Mouse (Mus musculus): ENCODE results near the gene B4galnt4. TPM values are rescaled to one million over a fixed set of nuclear protein-coding genes. Genes with fewer than 3 reads are reported as not detected.

Gene B4galnt4
- polyA plus RNA-seq (2017; shearing (Covaris generic)): 19.2 TPM

GRCm38 (mm10) chr7:141060426-141061242 is at the start of gene B4galnt4:
Gene B4galnt4 (plus strand): TSS chr7:141061104.

DNA sequence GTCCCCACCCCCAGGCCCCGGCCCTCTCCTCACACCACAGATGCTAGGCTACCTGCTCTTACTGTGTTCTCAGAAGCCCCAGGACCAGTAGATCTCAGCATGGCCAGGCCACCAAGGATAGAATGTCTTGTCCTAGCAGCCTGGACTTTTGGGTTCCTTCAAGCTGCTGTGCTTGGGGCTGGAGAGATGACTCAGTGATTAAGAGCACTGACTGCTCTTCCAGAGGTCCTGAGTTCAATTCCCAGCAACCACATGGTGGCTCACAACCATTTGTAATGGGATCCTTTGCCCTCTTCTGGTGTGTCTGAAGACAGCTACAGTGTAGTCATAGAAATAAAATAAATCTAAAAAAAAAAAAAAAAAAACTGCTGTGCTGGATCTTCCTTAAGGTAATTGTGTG is 43.1 kb upstream of the B4galnt4 start, which contains the start of gene Ifitm6:
Ifitm6 (minus strand) TSS at position 101 of the 400 bp plus-strand sequence.

DNA sequence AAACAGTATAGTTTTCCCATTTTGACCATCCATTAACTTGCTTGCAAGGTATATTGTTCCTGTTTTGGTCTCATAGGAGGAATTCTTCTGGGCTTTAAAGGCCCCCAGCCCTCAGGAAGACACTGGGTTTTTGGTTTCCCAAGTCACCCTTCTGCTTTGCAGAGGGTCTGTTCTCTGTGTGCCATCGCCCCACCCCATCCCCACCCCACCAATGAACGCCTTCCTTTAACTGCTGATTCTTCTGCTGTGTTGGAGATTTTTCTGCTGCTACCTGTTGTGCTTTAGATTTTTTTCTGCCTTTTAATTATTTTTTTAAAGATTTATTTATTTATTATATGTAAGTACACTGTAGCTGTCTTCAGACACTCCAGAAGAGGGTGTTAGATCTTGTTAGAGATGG is 32.1 kb upstream of the B4galnt4 start, which contains the start of gene Gm17387:
Gm17387 (plus strand) TSS at position 301 of the 400 bp plus-strand sequence.

DNA sequence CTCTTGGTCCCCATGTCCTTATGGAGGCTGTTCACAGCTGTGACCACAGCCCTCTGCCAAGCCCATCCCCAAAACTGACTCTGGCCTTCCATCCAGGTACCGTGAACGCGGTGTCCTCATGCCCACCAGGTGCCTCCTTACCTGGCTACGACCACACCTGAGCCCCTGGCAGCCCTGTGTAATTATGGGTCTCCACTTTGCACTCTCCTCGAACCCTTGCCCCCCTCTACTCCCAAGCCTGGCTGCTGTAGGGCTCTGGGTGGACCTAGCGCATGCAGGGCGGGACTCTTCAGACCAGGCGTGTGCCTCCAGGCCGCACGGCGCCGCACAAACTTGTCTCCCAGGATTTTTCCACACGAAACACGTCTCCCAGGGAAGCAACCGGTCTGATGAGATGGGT is 16.9 kb downstream of the B4galnt4 start, which contains the start of gene Pkp3:
Pkp3 (plus strand) TSS at position 378 of the 400 bp plus-strand sequence.

GRCm38 (mm10) chr7:141099911-141100691 is 39.2 kb downstream of the B4galnt4 start, which contains the start of gene Sigirr:
Gene Sigirr (minus strand): TSS chr7:141100572.

DNA sequence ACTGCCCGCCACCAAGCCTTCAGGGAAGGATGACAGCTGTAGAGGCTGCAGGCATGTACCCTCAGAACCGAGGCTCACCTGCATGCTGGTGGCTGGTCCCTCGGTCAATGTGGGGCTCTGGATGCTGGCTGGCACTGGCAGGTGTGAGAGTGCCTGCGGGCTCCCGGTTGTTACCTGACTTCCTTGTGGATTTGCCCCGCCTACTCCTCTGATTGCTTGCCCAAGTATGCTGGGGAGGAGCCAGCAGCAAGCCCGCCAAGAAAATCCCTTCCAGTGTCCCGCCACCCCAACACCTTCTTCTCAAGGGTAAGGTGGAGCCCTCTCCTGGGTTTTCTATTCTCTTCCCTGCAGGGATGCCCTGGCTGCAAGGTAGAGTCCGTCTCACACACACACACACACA is 56.7 kb downstream of the B4galnt4 start, which contains the start of gene Ano9:
Ano9 (minus strand) TSS at position 171 of the 400 bp plus-strand sequence.

Other genes starting within 250 kb of the B4galnt4 start
- gene Zfp941, start 238.9 kb upstream of the B4galnt4 start, polyA plus RNA-seq (2017; shearing (Covaris generic)): 0.18 TPM
- not detected for gene Urah, start 226.1 kb upstream of the B4galnt4 start, polyA plus RNA-seq (2017; shearing (Covaris generic))
- gene Scgb1c1, start 215.6 kb upstream of the B4galnt4 start, polyA plus RNA-seq (2017; shearing (Covaris generic)): not detected
- gene Odf3, start 213.3 kb upstream of the B4galnt4 start, polyA plus RNA-seq (2017; shearing (Covaris generic)): 0.30 TPM
- 1.3 TPM for gene Gm45785, start 204.8 kb upstream of the B4galnt4 start, polyA plus RNA-seq (2017; shearing (Covaris generic))
- 107 TPM for gene Ric8a, start 204.1 kb upstream of the B4galnt4 start, polyA plus RNA-seq (2017; shearing (Covaris generic))
- 51.2 TPM for gene Bet1l, start 203.5 kb upstream of the B4galnt4 start, polyA plus RNA-seq (2017; shearing (Covaris generic))
- 145 TPM for gene Psmd13, start 179.1 kb upstream of the B4galnt4 start, polyA plus RNA-seq (2017; shearing (Covaris generic))
- 2.6 TPM for gene Sirt3, start 178.8 kb upstream of the B4galnt4 start, polyA plus RNA-seq (2017; shearing (Covaris generic))
- gene Cox8b, start 160.7 kb upstream of the B4galnt4 start, polyA plus RNA-seq (2017; shearing (Covaris generic)): not detected
- 0.11 TPM for gene Nlrp6, start 140.2 kb upstream of the B4galnt4 start, polyA plus RNA-seq (2017; shearing (Covaris generic))
- gene Pgghg, start 119.7 kb upstream of the B4galnt4 start, polyA plus RNA-seq (2017; shearing (Covaris generic)): 9.2 TPM
- gene Ifitm5, start 110.8 kb upstream of the B4galnt4 start, polyA plus RNA-seq (2017; shearing (Covaris generic)): not detected
- not detected for gene Gm45717, start 105.2 kb upstream of the B4galnt4 start, polyA plus RNA-seq (2017; shearing (Covaris generic))
- 19.8 TPM for gene Ifitm2, start 105.1 kb upstream of the B4galnt4 start, polyA plus RNA-seq (2017; shearing (Covaris generic))
- 8.4 TPM for gene Ifitm1, start 93.9 kb upstream of the B4galnt4 start, polyA plus RNA-seq (2017; shearing (Covaris generic))
- 9.4 TPM for gene Ifitm3, start 50.3 kb upstream of the B4galnt4 start, polyA plus RNA-seq (2017; shearing (Covaris generic))
- gene Ifitm6, start 43.2 kb upstream of the B4galnt4 start, polyA plus RNA-seq (2017; shearing (Covaris generic)): not detected
- not detected for gene Gm17387, start 32.0 kb upstream of the B4galnt4 start, polyA plus RNA-seq (2017; shearing (Covaris generic))
- 186 TPM for gene Pkp3, start 17.1 kb downstream of the B4galnt4 start, polyA plus RNA-seq (2017; shearing (Covaris generic))
- gene Sigirr, start 39.5 kb downstream of the B4galnt4 start, polyA plus RNA-seq (2017; shearing (Covaris generic)): 69.4 TPM
- gene Ano9, start 56.7 kb downstream of the B4galnt4 start, polyA plus RNA-seq (2017; shearing (Covaris generic)): not detected
- 4.1 TPM for gene Ptdss2, start 61.3 kb downstream of the B4galnt4 start, polyA plus RNA-seq (2017; shearing (Covaris generic))
- 81.9 TPM for gene Rnh1, start 111.8 kb downstream of the B4galnt4 start, polyA plus RNA-seq (2017; shearing (Covaris generic))
- gene Hras, start 132.9 kb downstream of the B4galnt4 start, polyA plus RNA-seq (2017; shearing (Covaris generic)): 25.0 TPM
- gene Lrrc56, start 133.1 kb downstream of the B4galnt4 start, polyA plus RNA-seq (2017; shearing (Covaris generic)): 2.7 TPM
- gene Lmntd2, start 153.0 kb downstream of the B4galnt4 start, polyA plus RNA-seq (2017; shearing (Covaris generic)): 13.5 TPM
- 6.5 TPM for gene Rassf7, start 154.8 kb downstream of the B4galnt4 start, polyA plus RNA-seq (2017; shearing (Covaris generic))
- gene Phrf1, start 167.7 kb downstream of the B4galnt4 start, polyA plus RNA-seq (2017; shearing (Covaris generic)): 95.3 TPM
- 405 TPM for gene Irf7, start 205.4 kb downstream of the B4galnt4 start, polyA plus RNA-seq (2017; shearing (Covaris generic))
- not detected for gene Cdhr5, start 215.7 kb downstream of the B4galnt4 start, polyA plus RNA-seq (2017; shearing (Covaris generic))
- not detected for gene Sct, start 218.0 kb downstream of the B4galnt4 start, polyA plus RNA-seq (2017; shearing (Covaris generic))
- not detected for gene Drd4, start 230.9 kb downstream of the B4galnt4 start, polyA plus RNA-seq (2017; shearing (Covaris generic))

Data from effector memory CD4-positive, alpha-beta T cell, adult 7 months (primary cell).